Mouse (Mus musculus): ENCODE data around the gene Cacna1b. TPM values are rescaled to one million over a fixed set of nuclear protein-coding genes. Genes with fewer than 3 reads are reported as not detected.

The Cacna1b gene
- total RNA-seq, 1 experiment = 2.4 TPM

- in situ Hi-C loops (cut with MboI; ENCODE audit: low sequenced_read_pairs in 2 of 2, unreplicated experiment in 2 of 2) = no loop called here
- no peak for TF ChIP-seq MAFK (IDR thresholded peaks at IDR 0.05; ENCODE audit: insufficient read depth, low read depth, low read length)
- TF ChIP-seq ZNF384 (IDR thresholded peaks at IDR 0.05; ENCODE audit: low read depth, low read length) = no peak
- no peak for TF ChIP-seq HCFC1 (IDR thresholded peaks at IDR 0.05; ENCODE audit: borderline replicate concordance, insufficient read depth, low read length)
- no peak for TF ChIP-seq ZC3H11A (IDR thresholded peaks at IDR 0.05; ENCODE audit: borderline replicate concordance, low read depth, low read length)
- TF ChIP-seq CHD2 (IDR thresholded peaks at IDR 0.05; ENCODE audit: low read depth, low read length) = no peak
- Histone ChIP-seq H3K9me3 (ENCODE audit: control insufficient read depth, insufficient read depth, low read depth, low read length) (no peaks in the 10 kb centered on the region), H3K36me3 (ENCODE audit: control insufficient read depth, insufficient read depth, low read length, poor library complexity, severe bottlenecking) (no peaks in the 10 kb centered on the region), H3K27ac (ENCODE audit: insufficient read depth, low read depth, low read length, poor library complexity, severe bottlenecking) (no peak overlapping the region), H3K4me3 (ENCODE audit: insufficient read depth in 1 of 2, low read depth in 1 of 2, low read length in 2 of 2, poor library complexity in 1 of 2, severe bottlenecking in 1 of 2) (no peak overlapping the region), H3K9ac (ENCODE audit: insufficient read depth, low read depth, low read length, poor library complexity, severe bottlenecking) (no peak overlapping the region), H3K4me1 (ENCODE audit: control insufficient read depth in 2 of 2, insufficient read depth in 2 of 2, low read length in 2 of 2, poor library complexity in 1 of 2) (peaks cover 0 to 6% of the 10 kb centered on the region in 2 experiments; a peak in 1 of 4 replicates)
- no peak for DNase-seq (ENCODE audit: low read depth, low spot score)
Measured at GRCm38 (mm10) chr2:24677629-24678028, 85.3 kb downstream of the Cacna1b start.

GRCm38 (mm10) chr2:24674432-24675006 lies 88.4 kb downstream of the Cacna1b start:
- no peak for DNase-seq (ENCODE audit: low read depth, low spot score)

GRCm38 (mm10) chr2:24668598-24668997 lies 94.4 kb downstream of the Cacna1b start:
- in situ Hi-C loops (cut with MboI; ENCODE audit: low sequenced_read_pairs in 2 of 2, unreplicated experiment in 2 of 2) = no loop called here
- H3K36me3 ChIP-seq (ENCODE audit: control insufficient read depth, insufficient read depth, low read length, poor library complexity, severe bottlenecking) = no peaks in the 10 kb centered on the region
- no peak overlapping the region for H3K9ac ChIP-seq (ENCODE audit: insufficient read depth, low read depth, low read length, poor library complexity, severe bottlenecking)
- H3K4me3 ChIP-seq (ENCODE audit: insufficient read depth in 1 of 2, low read depth in 1 of 2, low read length in 2 of 2, poor library complexity in 1 of 2, severe bottlenecking in 1 of 2) = no peak overlapping the region
- TF ChIP-seq MAFK (IDR thresholded peaks at IDR 0.05; ENCODE audit: insufficient read depth, low read depth, low read length) (no peak), CHD2 (IDR thresholded peaks at IDR 0.05; ENCODE audit: low read depth, low read length) (no peak), HCFC1 (IDR thresholded peaks at IDR 0.05; ENCODE audit: borderline replicate concordance, insufficient read depth, low read length) (no peak), ZNF384 (IDR thresholded peaks at IDR 0.05; ENCODE audit: low read depth, low read length) (no peak), ZC3H11A (IDR thresholded peaks at IDR 0.05; ENCODE audit: borderline replicate concordance, low read depth, low read length) (no peak)
- DNase-seq (ENCODE audit: low read depth, low spot score) = no peak
- no peak overlapping the region for H3K27ac ChIP-seq (ENCODE audit: insufficient read depth, low read depth, low read length, poor library complexity, severe bottlenecking)
- H3K4me1 ChIP-seq (ENCODE audit: control insufficient read depth in 2 of 2, insufficient read depth in 2 of 2, low read length in 2 of 2, poor library complexity in 1 of 2) = peaks cover 0 to 2% of the 10 kb centered on the region in 2 experiments; a peak in 1 of 4 replicates
- no peaks in the 10 kb centered on the region for H3K9me3 ChIP-seq (ENCODE audit: control insufficient read depth, insufficient read depth, low read depth, low read length)

More at GRCm38 (mm10) chr2:24674432-24675006, 88.4 kb downstream of the Cacna1b start:
- TF ChIP-seq HCFC1 (IDR thresholded peaks at IDR 0.05; ENCODE audit: borderline replicate concordance, insufficient read depth, low read length) (no peak), MAFK (IDR thresholded peaks at IDR 0.05; ENCODE audit: insufficient read depth, low read depth, low read length) (no peak), CHD2 (IDR thresholded peaks at IDR 0.05; ENCODE audit: low read depth, low read length) (no peak), ZNF384 (IDR thresholded peaks at IDR 0.05; ENCODE audit: low read depth, low read length) (no peak), ZC3H11A (IDR thresholded peaks at IDR 0.05; ENCODE audit: borderline replicate concordance, low read depth, low read length) (no peak)
- no peak overlapping the region for H3K4me3 ChIP-seq (ENCODE audit: insufficient read depth in 1 of 2, low read depth in 1 of 2, low read length in 2 of 2, poor library complexity in 1 of 2, severe bottlenecking in 1 of 2)
- H3K27ac ChIP-seq (ENCODE audit: insufficient read depth, low read depth, low read length, poor library complexity, severe bottlenecking) = no peak overlapping the region
- in situ Hi-C loops (cut with MboI; ENCODE audit: low sequenced_read_pairs in 2 of 2, unreplicated experiment in 2 of 2) = no loop called here
- no peaks in the 10 kb centered on the region for H3K36me3 ChIP-seq (ENCODE audit: control insufficient read depth, insufficient read depth, low read length, poor library complexity, severe bottlenecking)
- H3K9me3 ChIP-seq (ENCODE audit: control insufficient read depth, insufficient read depth, low read depth, low read length) = no peaks in the 10 kb centered on the region
- peaks cover 0 to 6% of the 10 kb centered on the region in 2 experiments; a peak in 1 of 4 replicates for H3K4me1 ChIP-seq (ENCODE audit: control insufficient read depth in 2 of 2, insufficient read depth in 2 of 2, low read length in 2 of 2, poor library complexity in 1 of 2)
- no peak overlapping the region for H3K9ac ChIP-seq (ENCODE audit: insufficient read depth, low read depth, low read length, poor library complexity, severe bottlenecking)

GRCm38 (mm10) chr2:24664678-24665257 lies 98.2 kb downstream of the Cacna1b start:
- Histone ChIP-seq H3K9ac (ENCODE audit: insufficient read depth, low read depth, low read length, poor library complexity, severe bottlenecking) (no peak overlapping the region), H3K9me3 (ENCODE audit: control insufficient read depth, insufficient read depth, low read depth, low read length) (no peaks in the 10 kb centered on the region), H3K4me3 (ENCODE audit: insufficient read depth in 1 of 2, low read depth in 1 of 2, low read length in 2 of 2, poor library complexity in 1 of 2, severe bottlenecking in 1 of 2) (no peak overlapping the region), H3K27ac (ENCODE audit: insufficient read depth, low read depth, low read length, poor library complexity, severe bottlenecking) (no peak overlapping the region), H3K4me1 (ENCODE audit: control insufficient read depth in 2 of 2, insufficient read depth in 2 of 2, low read length in 2 of 2, poor library complexity in 1 of 2) (peaks cover 0 to 2% of the 10 kb centered on the region in 2 experiments; a peak in 1 of 4 replicates), H3K36me3 (ENCODE audit: control insufficient read depth, insufficient read depth, low read length, poor library complexity, severe bottlenecking) (no peaks in the 10 kb centered on the region)
- TF ChIP-seq CHD2 (IDR thresholded peaks at IDR 0.05; ENCODE audit: low read depth, low read length) (no peak; the same call in 1 of the 2 replicates), ZC3H11A (IDR thresholded peaks at IDR 0.05; ENCODE audit: borderline replicate concordance, low read depth, low read length) (no peak), ZNF384 (IDR thresholded peaks at IDR 0.05; ENCODE audit: low read depth, low read length) (no peak), MAFK (IDR thresholded peaks at IDR 0.05; ENCODE audit: insufficient read depth, low read depth, low read length) (no peak)
- in situ Hi-C loops (cut with MboI; ENCODE audit: low sequenced_read_pairs in 2 of 2, unreplicated experiment in 2 of 2) = no loop called here
- DNase-seq (ENCODE audit: low read depth, low spot score) = no peak

Measured in ES-E14 (cell line).